20 mouse cellular contexts compared by ENCODE assay signal in the genomic region with DNA sequence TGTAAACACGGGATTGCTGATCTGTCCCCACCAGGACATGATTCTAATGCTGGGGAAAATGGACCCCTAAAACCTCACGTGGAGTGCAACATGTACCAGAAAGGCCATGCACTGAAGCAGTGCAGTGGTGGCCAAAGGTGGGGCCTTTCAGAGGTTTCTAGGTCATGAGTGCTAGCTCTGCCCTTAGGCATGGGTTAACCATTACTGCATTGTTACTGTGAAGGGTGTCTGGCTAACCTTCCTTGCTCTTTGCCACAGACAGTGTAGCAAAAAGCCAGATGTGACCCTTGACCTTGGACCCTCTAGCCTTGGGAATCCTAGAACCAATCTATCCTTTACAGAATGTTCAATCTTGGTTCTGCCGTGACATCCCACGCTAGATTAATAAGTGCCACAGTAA. TPM values are rescaled to one million over a fixed set of nuclear protein-coding genes. Genes with fewer than 3 reads are reported as not detected.
DNase-seq lines count a peak whose midpoint lies in the region; ATAC-seq lines count a peak whose summit lies in the region.
"Had no signal": no experiment of that assay in that cellular context is flagged by ENCODE, and none has a peak within 500 bp of the region (broad histone marks: within the 10 kb centered on the region; RNA-seq: fewer than 3 reads in every experiment).

No protein-coding gene starts in this region.

- H3K4me3 ChIP-seq in heart, embryonic 13.5 days: no peak overlapping the region
- no peak overlapping the region for H3K4me3 ChIP-seq in kidney, embryonic 16.5 days (ENCODE audit: low read length)
- no peak overlapping the region for H3K4me3 ChIP-seq in liver, embryonic 16.5 days (ENCODE audit: low read depth, low read length)
- H3K4me3 ChIP-seq in midbrain, embryonic 16.5 days (ENCODE audit: low read depth, low read length): no peak overlapping the region
- H3K4me3 ChIP-seq: erythroblast, embryonic 14.5 days; forebrain, embryonic 13.5 days; intestine, embryonic 15.5 days; midbrain, embryonic 13.5 days; myocyte had no signal

- ATAC-seq in heart, embryonic 13.5 days (ENCODE audit: extremely low read depth, insufficient number of reproducible peaks, low FRiP score, low TSS enrichment): no peak
- peak; percentile 35; the same call in 1 of the 2 replicates for ATAC-seq in kidney, embryonic 16.5 days (ENCODE audit: low FRiP score, low TSS enrichment)
- peak; percentile 68 for ATAC-seq in liver, embryonic 16.5 days (ENCODE audit: low read depth)
- ATAC-seq in midbrain, embryonic 16.5 days: no peak
- no peak for ATAC-seq in inflammation-experienced regulatory T-cells, adult 6 months
- ATAC-seq: forebrain, embryonic 13.5 days; intestine, embryonic 15.5 days; midbrain, embryonic 13.5 days had no signal

- H3K4me2 ChIP-seq in heart, embryonic 13.5 days: no peak overlapping the region
- no peak overlapping the region for H3K4me2 ChIP-seq in kidney, embryonic 16.5 days (replicated peaks; ENCODE audit: low read depth, low read length)
- H3K4me2 ChIP-seq in liver, embryonic 16.5 days (ENCODE audit: low read depth, low read length): no peak overlapping the region
- H3K4me2 ChIP-seq in midbrain, embryonic 16.5 days (ENCODE audit: low read length): no peak overlapping the region
- H3K4me2 ChIP-seq: forebrain, embryonic 13.5 days; hindbrain, embryonic 14.5 days; intestine, embryonic 15.5 days; midbrain, embryonic 13.5 days had no signal

- 55% methylated on average over 4 of the region's 4 CpGs for WGBS in heart, embryonic 13.5 days
- WGBS in kidney, embryonic 16.5 days: 38% methylated on average over 4 of the region's 4 CpGs
- WGBS in liver, embryonic 16.5 days (ENCODE audit: insufficient replicate concordance): 57% methylated on average over 4 of the region's 4 CpGs
- WGBS in midbrain, embryonic 16.5 days: 84% methylated on average over 4 of the region's 4 CpGs

- DNase-seq in heart, adult 18-20 months: no peak
- DNase-seq in embryo, embryonic 9.5 days (ENCODE audit: extremely low spot score): peak; percentile 17
- DNase-seq in thymus, adult 18-20 months: no peak
- DNase-seq: adrenal gland, postnatal 36 days; cerebellum, adult 11-12 months; cerebellum, postnatal 14 days; gastrocnemius, postnatal 10 days; lung, postnatal 14 days had no signal

- 0 out of 2 replicates have a peak overlapping the region, but pooled peaks have one; percentile 1 for H3K27ac ChIP-seq in heart, embryonic 13.5 days (replicated peaks)
- no peak overlapping the region for H3K27ac ChIP-seq in kidney, embryonic 16.5 days (ENCODE audit: low read length)
- no peak overlapping the region for H3K27ac ChIP-seq in liver, embryonic 16.5 days (ENCODE audit: low read length)
- H3K27ac ChIP-seq in midbrain, embryonic 16.5 days (ENCODE audit: low read length): no peak overlapping the region
- H3K27ac ChIP-seq: forebrain, embryonic 13.5 days; hindbrain, embryonic 14.5 days; intestine, embryonic 15.5 days; midbrain, embryonic 13.5 days had no signal

- H3K27me3 ChIP-seq in heart, embryonic 13.5 days (replicated peaks): no peaks in the 10 kb centered on the region
- H3K27me3 ChIP-seq in kidney, embryonic 16.5 days (ENCODE audit: insufficient read depth, low read length): no peaks in the 10 kb centered on the region
- no peaks in the 10 kb centered on the region for H3K27me3 ChIP-seq in liver, embryonic 16.5 days (ENCODE audit: control insufficient read depth, insufficient read depth, low read depth, low read length)
- H3K27me3 ChIP-seq in midbrain, embryonic 16.5 days (ENCODE audit: control insufficient read depth, insufficient read depth, low read depth, low read length): no peaks in the 10 kb centered on the region
- H3K27me3 ChIP-seq: CH12.LX; forebrain, embryonic 13.5 days; intestine, embryonic 15.5 days; midbrain, embryonic 13.5 days had no signal

- H3K4me1 ChIP-seq in heart, embryonic 13.5 days: peaks cover 9% of the 10 kb centered on the region; the same call in 1 of the 2 replicates
- H3K4me1 ChIP-seq in kidney, embryonic 16.5 days (ENCODE audit: insufficient read depth, low read length): 0 out of 2 replicates have a peak, but pooled peaks cover 5% of the 10 kb centered on the region
- no peaks in the 10 kb centered on the region for H3K4me1 ChIP-seq in liver, embryonic 16.5 days (ENCODE audit: control insufficient read depth, low read depth, low read length)
- H3K4me1 ChIP-seq in midbrain, embryonic 16.5 days (ENCODE audit: control insufficient read depth, insufficient read depth, low read length): no peaks in the 10 kb centered on the region
- H3K4me1 ChIP-seq: forebrain, embryonic 13.5 days; intestine, embryonic 15.5 days; midbrain, embryonic 13.5 days had no signal

- peaks cover 39% of the 10 kb centered on the region for H3K36me3 ChIP-seq in heart, embryonic 13.5 days
- peaks cover 26% of the 10 kb centered on the region for H3K36me3 ChIP-seq in kidney, embryonic 16.5 days (ENCODE audit: insufficient read depth, low read length)
- peaks cover 10% of the 10 kb centered on the region for H3K36me3 ChIP-seq in liver, embryonic 16.5 days (ENCODE audit: control insufficient read depth, insufficient read depth)
- H3K36me3 ChIP-seq in midbrain, embryonic 16.5 days (ENCODE audit: control insufficient read depth, insufficient read depth, low read length): peaks cover 17% of the 10 kb centered on the region

- H3K9ac ChIP-seq in heart, embryonic 13.5 days: no peak overlapping the region
- no peak overlapping the region for H3K9ac ChIP-seq in kidney, embryonic 16.5 days (replicated peaks; ENCODE audit: low read length)
- H3K9ac ChIP-seq in liver, embryonic 16.5 days (ENCODE audit: low read depth, low read length): no peak overlapping the region
- no peak overlapping the region for H3K9ac ChIP-seq in midbrain, embryonic 16.5 days (ENCODE audit: low read depth, low read length)
- H3K9ac ChIP-seq: forebrain, embryonic 13.5 days; hindbrain, embryonic 14.5 days; intestine, embryonic 15.5 days; midbrain, embryonic 13.5 days had no signal

- H3K9me3 ChIP-seq in heart, embryonic 13.5 days: no peaks in the 10 kb centered on the region
- H3K9me3 ChIP-seq in kidney, embryonic 16.5 days (ENCODE audit: low read length): no peaks in the 10 kb centered on the region
- H3K9me3 ChIP-seq in liver, embryonic 16.5 days (replicated peaks; ENCODE audit: control insufficient read depth, low read length): no peaks in the 10 kb centered on the region
- H3K9me3 ChIP-seq in midbrain, embryonic 16.5 days (replicated peaks; ENCODE audit: control insufficient read depth, low read length, poor library complexity, severe bottlenecking): no peaks in the 10 kb centered on the region
- H3K9me3 ChIP-seq: forebrain, embryonic 13.5 days; intestine, embryonic 15.5 days; midbrain, embryonic 13.5 days had no signal

RNA-seq across cellular contexts. Expression of a gene that starts 12.1 kb away (rescaled TPM):
- polyA plus RNA-seq in heart, embryonic 13.5 days (2015; fragmentation: Nextera tagmentation; extraction: Ambion mirVana): 19.8 and 23.4 TPM in 2 replicates
- total RNA-seq in heart, adult 18-20 months (2021): 10 to 100 TPM in 1 of 2 experiments, 1 to 10 TPM in 1; 9.9 to 12.4 TPM
- polyA plus RNA-seq in kidney, embryonic 16.5 days (2015; fragmentation: Nextera tagmentation; extraction: Ambion mirVana): 29.9 and 31.2 TPM in 2 replicates
- polyA plus RNA-seq in liver, embryonic 16.5 days (2015; fragmentation: Nextera tagmentation; extraction: Ambion mirVana): 9.9 and 14.3 TPM in 2 replicates
- 24.9 and 26.5 TPM in 2 replicates for polyA plus RNA-seq in midbrain, embryonic 16.5 days (2015; fragmentation: Nextera tagmentation; extraction: Ambion mirVana)
- polyA plus RNA-seq in inflammation-experienced regulatory T-cells, adult 6 months (2017; shearing (Covaris generic)): 1 to 10 TPM; 5.4 to 6.7 (median 6.4) TPM

RNA-seq across cellular contexts. Expression of a gene that starts 23.4 kb away (rescaled TPM):
- polyA plus RNA-seq in heart, embryonic 13.5 days (2015; fragmentation: Nextera tagmentation; extraction: Ambion mirVana): 60.6 and 68.6 TPM in 2 replicates
- 10 to 100 TPM; 28.9 to 29.6 TPM for total RNA-seq in heart, adult 18-20 months (2021)
- polyA plus RNA-seq in kidney, embryonic 16.5 days (2015; fragmentation: Nextera tagmentation; extraction: Ambion mirVana): 72.0 and 79.6 TPM in 2 replicates
- polyA plus RNA-seq in liver, embryonic 16.5 days (2015; fragmentation: Nextera tagmentation; extraction: Ambion mirVana): 23.2 and 23.4 TPM in 2 replicates
- polyA plus RNA-seq in midbrain, embryonic 16.5 days (2015; fragmentation: Nextera tagmentation; extraction: Ambion mirVana): 53.5 and 54.5 TPM in 2 replicates
- polyA plus RNA-seq in inflammation-experienced regulatory T-cells, adult 6 months (2017; shearing (Covaris generic)): 10 to 100 TPM; 22.8 to 30.3 (median 28.2) TPM

RNA-seq across cellular contexts. Expression of a gene that starts 29.3 kb away (rescaled TPM):
- polyA plus RNA-seq in heart, embryonic 13.5 days (2015; fragmentation: Nextera tagmentation; extraction: Ambion mirVana): 73.6 and 78.1 TPM in 2 replicates
- total RNA-seq in heart, adult 18-20 months (2021): 10 to 100 TPM; 70.9 to 73.4 TPM
- 138 and 142 TPM in 2 replicates for polyA plus RNA-seq in kidney, embryonic 16.5 days (2015; fragmentation: Nextera tagmentation; extraction: Ambion mirVana)
- 121 and 134 TPM in 2 replicates for polyA plus RNA-seq in liver, embryonic 16.5 days (2015; fragmentation: Nextera tagmentation; extraction: Ambion mirVana)
- 27.1 and 29.5 TPM in 2 replicates for polyA plus RNA-seq in midbrain, embryonic 16.5 days (2015; fragmentation: Nextera tagmentation; extraction: Ambion mirVana)
- 100 to 1,000 TPM in 1 of 3 experiments, 10 to 100 TPM in 2; 46.2 to 121 (median 54.2) TPM for polyA plus RNA-seq in inflammation-experienced regulatory T-cells, adult 6 months (2017; shearing (Covaris generic))

Comparison
In these comparisons a context has a peak if more than half of its experiments do, and no peak if none do; other contexts are left out.
1. ATAC-seq: peak in kidney, embryonic 16.5 days (single experiment) and liver, embryonic 16.5 days (single experiment); none in heart, embryonic 13.5 days (single experiment), midbrain, embryonic 16.5 days (single experiment) and inflammation-experienced regulatory T-cells, adult 6 months (single experiment).